Mouse (Mus musculus) heart, postnatal 10 days (tissue): ENCODE measurements around the gene Arhgef25. TPM values are rescaled to one million over a fixed set of nuclear protein-coding genes. Genes with fewer than 3 reads are reported as not detected.
"Not testable (repeated sequence)": the region's sequence is repeated elsewhere in the genome, so short reads cannot be mapped to it uniquely, and the experiment has no call there.

ENCODE experiments used
- DNase-seq, 2 experiments: peaks; one replicate each; pipeline ENCODE4 v3.0.0; 2021
- intact Hi-C: fragments of 180-260 bp; cut with DNase I; formaldehyde crosslinking; loops from one replicate; pipeline ENCODE4 v1.15.1; 2025
- total RNA-seq, 2 experiments: library from RNA; stranded (reverse); gene quantifications; 2 replicates each; pipeline ENCODE4 v1.2.3; 2021

Gene Arhgef25
- total RNA-seq, 2 experiments from 2014 or later = 20.8 to 21.0 TPM

- intact Hi-C loops = no loop called here
These were observed 19.0 kb upstream of the Arhgef25 start for GRCm38 (mm10) chr10:127208921-127209320.

GRCm38 (mm10) chr10:127205373-127205772, 15.5 kb upstream of the Arhgef25 start:
- intact Hi-C loops = no loop called here
- DNase-seq = no peak

More at GRCm38 (mm10) chr10:127208921-127209320, 19.0 kb upstream of the Arhgef25 start:
- DNase-seq = no peak

GRCm38 (mm10) chr10:127204589-127204988, 14.7 kb upstream of the Arhgef25 start:
- intact Hi-C loops = no loop called here
- DNase-seq = no peak

- DNase-seq = no peak
These were observed 13.2 kb upstream of the Arhgef25 start for GRCm38 (mm10) chr10:127203106-127203505.

GRCm38 (mm10) chr10:127200279-127200678, 10.4 kb upstream of the Arhgef25 start:
- DNase-seq = no peak
- intact Hi-C loops = no loop called here

More at GRCm38 (mm10) chr10:127203106-127203505, 13.2 kb upstream of the Arhgef25 start:
- intact Hi-C loops = no loop called here

- DNase-seq = no peak
- intact Hi-C loops = loop anchor here (10.0 kb wide), 1 partner anchor 465 kb away; the partner anchor contains the start of genes Nab2 and Nemp1
These were observed 9.6 kb upstream of the Arhgef25 start for GRCm38 (mm10) chr10:127199474-127199873.

GRCm38 (mm10) chr10:127199068-127199467, 9.2 kb upstream of the Arhgef25 start:
- intact Hi-C loops = loop anchor here (10.0 kb wide), 1 partner anchor 466 kb away; the partner anchor contains the start of genes Nab2 and Nemp1
- no peak for DNase-seq

- intact Hi-C loops = loop anchor here (10.0 kb wide), 1 partner anchor 466 kb away; the partner anchor contains the start of genes Nab2 and Nemp1
- no peak for DNase-seq
These were observed 8.6 kb upstream of the Arhgef25 start for GRCm38 (mm10) chr10:127198492-127198891.

GRCm38 (mm10) chr10:127197505-127198110, 7.7 kb upstream of the Arhgef25 start:
- intact Hi-C loops = loop anchor here (10.0 kb wide), 1 partner anchor 467 kb away; the partner anchor contains the start of genes Nab2 and Nemp1
- no peak for DNase-seq

- DNase-seq = no peak
- intact Hi-C loops = loop anchor here (10.0 kb wide), 1 partner anchor 468 kb away; the partner anchor contains the start of genes Nab2 and Nemp1
These were observed 7.2 kb upstream of the Arhgef25 start for GRCm38 (mm10) chr10:127197104-127197503.

GRCm38 (mm10) chr10:127196392-127196791, 6.5 kb upstream of the Arhgef25 start:
- intact Hi-C loops = loop anchor here (10.0 kb wide), 1 partner anchor 468 kb away; the partner anchor contains the start of genes Nab2 and Nemp1
- peak; percentile 82 to 86 for DNase-seq

GRCm38 (mm10) chr10:127195328-127196129, 5.6 kb upstream of the Arhgef25 start, which contains the start of gene Dtx3:
Dtx3 (minus strand) TSS chr10:127195728.
- intact Hi-C loops = loop anchor here (2.0 to 10.0 kb wide), 2 partner anchors 15 to 469 kb away; partner anchors contain the start of genes Nab2, Nemp1 and Slc26a10

GRCm38 (mm10) chr10:127194428-127195327, 4.8 kb upstream of the Arhgef25 start:
- DNase-seq = peak; percentile 78 to 79
- intact Hi-C loops = loop anchor here (2.0 to 10.0 kb wide), 2 partner anchors 14 to 470 kb away; partner anchors contain the start of genes Nab2, Nemp1 and Slc26a10

More at GRCm38 (mm10) chr10:127195328-127196129, 5.6 kb upstream of the Arhgef25 start, which contains the start of gene Dtx3:
- DNase-seq = peak in 1 of 2 experiments; percentile 51

- intact Hi-C loops = loop anchor here (10.0 kb wide), 1 partner anchor 472 kb away; the partner anchor contains the start of genes Nab2 and Nemp1
- DNase-seq = no peak
These were observed 3.1 kb upstream of the Arhgef25 start for GRCm38 (mm10) chr10:127193011-127193410.

GRCm38 (mm10) chr10:127192057-127192328, 2.1 kb upstream of the Arhgef25 start:
- not testable (repeated sequence) for DNase-seq
- intact Hi-C loops = loop anchor here (10.0 kb wide), 1 partner anchor 473 kb away; the partner anchor contains the start of genes Nab2 and Nemp1

GRCm38 (mm10) chr10:127191191-127192056, 1.5 kb upstream of the Arhgef25 start:
- intact Hi-C loops = loop anchor here (10.0 kb wide), 1 partner anchor 473 kb away; the partner anchor contains the start of genes Nab2 and Nemp1
- no peak for DNase-seq

GRCm38 (mm10) chr10:127190398-127191190, 711 bp upstream of the Arhgef25 start:
- intact Hi-C loops = loop anchor here (10.0 kb wide), 1 partner anchor 474 kb away; the partner anchor contains the start of genes Nab2 and Nemp1
- DNase-seq = no peak

GRCm38 (mm10) chr10:127189116-127189650, 700 bp downstream of the Arhgef25 start:
- intact Hi-C loops = no loop called here
- peak; percentile 62 to 67 for DNase-seq
